Mouse (Mus musculus) heart, embryonic 12.5 days (tissue): ENCODE results near the gene Adgrl2. TPM values are rescaled to one million over a fixed set of nuclear protein-coding genes. Genes with fewer than 3 reads are reported as not detected.

Source experiments
- ATAC-seq: fragments of 200-750 bp; cut with Nextera tagmentation; 2 replicates; pipeline ENCODE4 v1.8.0; 2017; ENCODE audit warnings: moderate TSS enrichment, moderate library complexity; ENCODE audit not compliant: insufficient number of reproducible peaks, low FRiP score
- H3K27ac ChIP-seq: fragments of 300-500 bp; sonication (generic); 2 replicates; pipeline ENCODE4 v1.5.1; 2016; ENCODE audit warnings: mild to moderate bottlenecking, moderate library complexity; ENCODE audit not compliant: poor library complexity, severe bottlenecking
- H3K27me3 ChIP-seq: fragments of 300-500 bp; sonication (generic); replicated peaks from 2 replicates; pipeline ENCODE4 v1.6.1; 2016; ENCODE audit warnings: mild to moderate bottlenecking, moderate library complexity
- H3K36me3 ChIP-seq: fragments of 300-500 bp; sonication (generic); 2 replicates; pipeline ENCODE4 v1.6.1; 2016; ENCODE audit warnings: mild to moderate bottlenecking, moderate library complexity
- H3K4me1 ChIP-seq: fragments of 300-500 bp; sonication (generic); replicated peaks from 2 replicates; pipeline ENCODE4 v1.6.1; 2016; ENCODE audit warnings: mild to moderate bottlenecking
- H3K4me2 ChIP-seq: fragments of 300-500 bp; sonication (generic); 2 replicates; pipeline ENCODE4 v1.6.1; 2016; ENCODE audit warnings: mild to moderate bottlenecking, moderate library complexity
- H3K4me3 ChIP-seq: fragments of 300-500 bp; sonication (generic); 2 replicates; pipeline ENCODE4 v1.5.1; 2016; ENCODE audit warnings: mild to moderate bottlenecking
- H3K9ac ChIP-seq: fragments of 300-500 bp; sonication (generic); 2 replicates; pipeline ENCODE4 v1.6.1; 2016; ENCODE audit warnings: mild to moderate bottlenecking, moderate library complexity
- H3K9me3 ChIP-seq: fragments of 300-500 bp; sonication (generic); replicated peaks from 2 replicates; pipeline ENCODE4 v1.6.1; 2016; ENCODE audit warnings: mild to moderate bottlenecking, moderate library complexity
- WGBS: fragments of 180-500 bp; shearing (Covaris S2); methylation state at CpG from one replicate; pipeline ENCODE4 v1.1.7; 2016; 5-methylcytosine and 5-hydroxymethylcytosine counted together
- polyA plus RNA-seq: library from polyadenylated mRNA; unstranded; fragments of >200 nt; fragmentation: Nextera tagmentation; extraction: Ambion mirVana; gene quantifications from 2 replicates; pipeline ENCODE4 v1.2.1, GENCODE M21; 2016

The Adgrl2 gene
- polyA plus RNA-seq, result 48.1 and 52.2 TPM in 2 replicates

- peaks cover 10% of the 10 kb centered on the region for H3K4me1 ChIP-seq
- H3K36me3 ChIP-seq, result no peaks in the 10 kb centered on the region
- H3K9me3 ChIP-seq, result no peaks in the 10 kb centered on the region
- H3K9ac ChIP-seq, result peak within 1 kb of the TSS; percentile 94
- peak within 1 kb of the TSS; percentile 97 for H3K27ac ChIP-seq
- WGBS, result under 1% methylated on average over 25 of the region's 25 CpGs
- no peaks in the 10 kb centered on the region for H3K27me3 ChIP-seq
- peak within 1 kb of the TSS; percentile 94 for H3K4me2 ChIP-seq
- H3K4me3 ChIP-seq, result peak within 1 kb of the TSS; percentile 65
- 0 out of 2 replicates have a peak, but pooled peaks have one; percentile 12 for ATAC-seq
These were observed at the start of gene Adgrl2 for GRCm38 (mm10) chr3:148990531-148991003. TSS of gene Adgrl2 (minus strand) at chr3:148990555.

GRCm38 (mm10) chr3:149038771-149039170, 48.4 kb upstream of the Adgrl2 start:
- peak; percentile 61 for ATAC-seq
- peaks cover 23% of the 10 kb centered on the region for H3K4me1 ChIP-seq
- H3K36me3 ChIP-seq, result no peaks in the 10 kb centered on the region
- peak overlapping the region; percentile 83 for H3K27ac ChIP-seq
- H3K9ac ChIP-seq, result no peak overlapping the region
- 0 out of 2 replicates have a peak, but pooled peaks cover 5% of the 10 kb centered on the region for H3K27me3 ChIP-seq
- H3K4me2 ChIP-seq, result no peak overlapping the region
- no peak overlapping the region for H3K4me3 ChIP-seq
- 27% methylated on average over 4 of the region's 4 CpGs for WGBS
- H3K9me3 ChIP-seq, result no peaks in the 10 kb centered on the region

- WGBS, result 69% methylated on average over 5 of the region's 5 CpGs
- no peaks in the 10 kb centered on the region for H3K36me3 ChIP-seq
These were observed 29.6 kb upstream of the Adgrl2 start for GRCm38 (mm10) chr3:149019925-149020324.

GRCm38 (mm10) chr3:149009311-149009710, 19.0 kb upstream of the Adgrl2 start:
- Histone ChIP-seq H3K9me3 (no peaks in the 10 kb centered on the region), H3K4me3 (no peak overlapping the region), H3K36me3 (no peaks in the 10 kb centered on the region), H3K4me2 (no peak overlapping the region), H3K27me3 (0 out of 2 replicates have a peak, but pooled peaks cover 2% of the 10 kb centered on the region), H3K27ac (no peak overlapping the region), H3K4me1 (peaks cover 35% of the 10 kb centered on the region), H3K9ac (no peak overlapping the region)
- ATAC-seq, result no peak
- WGBS, result 58% methylated on average over 7 of the region's 7 CpGs

More at GRCm38 (mm10) chr3:149019925-149020324, 29.6 kb upstream of the Adgrl2 start:
- no peak overlapping the region for H3K27ac ChIP-seq
- H3K9ac ChIP-seq, result no peak overlapping the region
- no peaks in the 10 kb centered on the region for H3K9me3 ChIP-seq
- H3K4me3 ChIP-seq, result no peak overlapping the region
- no peaks in the 10 kb centered on the region for H3K27me3 ChIP-seq
- no peak overlapping the region for H3K4me2 ChIP-seq
- no peaks in the 10 kb centered on the region for H3K4me1 ChIP-seq
- ATAC-seq, result no peak

- peak overlapping the region; percentile 45 for H3K4me2 ChIP-seq
- WGBS, result 25% methylated on average over 6 of the region's 6 CpGs
- peaks cover 35% of the 10 kb centered on the region for H3K4me1 ChIP-seq
- no peak overlapping the region for H3K4me3 ChIP-seq
- H3K36me3 ChIP-seq, result no peaks in the 10 kb centered on the region
- H3K9ac ChIP-seq, result no peak overlapping the region
- no peak for ATAC-seq
- H3K9me3 ChIP-seq, result no peaks in the 10 kb centered on the region
- 0 out of 2 replicates have a peak, but pooled peaks cover 2% of the 10 kb centered on the region for H3K27me3 ChIP-seq
- no peak overlapping the region for H3K27ac ChIP-seq
These were observed 18.3 kb upstream of the Adgrl2 start for GRCm38 (mm10) chr3:149008634-149009023.

GRCm38 (mm10) chr3:149007860-149008633, 17.7 kb upstream of the Adgrl2 start:
- no peak for ATAC-seq
- Histone ChIP-seq H3K27me3 (0 out of 2 replicates have a peak, but pooled peaks cover 2% of the 10 kb centered on the region), H3K4me2 (peak overlapping the region; percentile 45), H3K4me1 (peaks cover 35% of the 10 kb centered on the region), H3K27ac (no peak overlapping the region), H3K9me3 (no peaks in the 10 kb centered on the region), H3K36me3 (no peaks in the 10 kb centered on the region), H3K4me3 (no peak overlapping the region), H3K9ac (no peak overlapping the region)
- WGBS, result 38% methylated on average over 20 of the region's 20 CpGs

- no peaks in the 10 kb centered on the region for H3K9me3 ChIP-seq
- H3K27ac ChIP-seq, result no peak overlapping the region
- H3K36me3 ChIP-seq, result no peaks in the 10 kb centered on the region
- H3K4me1 ChIP-seq, result peaks cover 10% of the 10 kb centered on the region; the same call in 1 of the 2 replicates
- H3K9ac ChIP-seq, result no peak overlapping the region
- ATAC-seq, result no peak
- 37% methylated on average over 8 of the region's 8 CpGs for WGBS
- H3K4me3 ChIP-seq, result no peak overlapping the region
- H3K4me2 ChIP-seq, result no peak overlapping the region
- 0 out of 2 replicates have a peak, but pooled peaks cover 2% of the 10 kb centered on the region for H3K27me3 ChIP-seq
These were observed 11.0 kb upstream of the Adgrl2 start for GRCm38 (mm10) chr3:149001364-149001763.

GRCm38 (mm10) chr3:148998661-148999060, 8.3 kb upstream of the Adgrl2 start:
- Histone ChIP-seq H3K9ac (no peak overlapping the region), H3K36me3 (no peaks in the 10 kb centered on the region), H3K9me3 (no peaks in the 10 kb centered on the region), H3K4me1 (0 out of 2 replicates have a peak, but pooled peaks cover 4% of the 10 kb centered on the region), H3K27ac (no peak overlapping the region), H3K27me3 (no peaks in the 10 kb centered on the region), H3K4me2 (no peak overlapping the region), H3K4me3 (no peak overlapping the region)
- 58% methylated on average over 10 of the region's 10 CpGs for WGBS
- ATAC-seq, result no peak

- Histone ChIP-seq H3K36me3 (no peaks in the 10 kb centered on the region), H3K27me3 (no peaks in the 10 kb centered on the region), H3K4me1 (peaks cover 9% of the 10 kb centered on the region), H3K27ac (0 out of 2 replicates have a peak overlapping the region, but pooled peaks have one; percentile 97), H3K9ac (no peak overlapping the region), H3K4me2 (peak overlapping the region; percentile 94), H3K4me3 (peak overlapping the region; percentile 65), H3K9me3 (no peaks in the 10 kb centered on the region)
- 10% methylated on average over 8 of the region's 8 CpGs for WGBS
- no peak for ATAC-seq
These were observed 701 bp upstream of the Adgrl2 start for GRCm38 (mm10) chr3:148991056-148991455.

- under 1% methylated on average over 64 of the region's 68 CpGs for WGBS
- peak; percentile 77 for ATAC-seq
These were observed 381 bp downstream of the Adgrl2 start for GRCm38 (mm10) chr3:148989818-148990530.

More at GRCm38 (mm10) chr3:148989818-148990530, 381 bp downstream of the Adgrl2 start:
- H3K9me3 ChIP-seq, result no peaks in the 10 kb centered on the region
- no peaks in the 10 kb centered on the region for H3K36me3 ChIP-seq
- H3K4me3 ChIP-seq, result peak overlapping the region; percentile 65
- H3K27me3 ChIP-seq, result no peaks in the 10 kb centered on the region
- peaks cover 12% of the 10 kb centered on the region for H3K4me1 ChIP-seq
- peak overlapping the region; percentile 94 for H3K4me2 ChIP-seq
- H3K27ac ChIP-seq, result peak overlapping the region; percentile 97
- peak overlapping the region; percentile 94 for H3K9ac ChIP-seq
